Mouse (Mus musculus): ENCODE results near the gene Gpr142.

- TF ChIP-seq POLR2A (IDR thresholded peaks at IDR 0.05; ENCODE audit: insufficient read length, low read depth) (no peak), REST (IDR thresholded peaks at IDR 0.05; ENCODE audit: insufficient read depth, insufficient read length) (no peak), E2F4 (IDR thresholded peaks at IDR 0.05; ENCODE audit: insufficient read depth) (no peak), MYOD1 (IDR thresholded peaks at IDR 0.05; ENCODE audit: control insufficient read depth in 1 of 3, insufficient read length in 2 of 3, low read depth in 2 of 3) (peak in 1 of 3 experiments; percentile 27), USF1 (IDR thresholded peaks at IDR 0.05; ENCODE audit: low read depth) (no peak), CEBPB (IDR thresholded peaks at IDR 0.05; ENCODE audit: insufficient read depth, poor library complexity, severe bottlenecking) (no peak), MAX (IDR thresholded peaks at IDR 0.05; ENCODE audit: low read depth) (no peak), TCF12 (IDR thresholded peaks at IDR 0.05; ENCODE audit: insufficient read depth, poor library complexity, severe bottlenecking) (no peak), POLR2AphosphoS2 (IDR thresholded peaks at IDR 0.05; ENCODE audit: insufficient read length, low read depth) (peak; percentile 31)
These were observed 9.5 kb upstream of the Gpr142 start for GRCm38 (mm10) chr11:114789061-114789714.

All from myocyte (in vitro differentiated cells).